Mouse (Mus musculus) G1E (cell line): Measurements from ENCODE around the gene Cpne5. TPM values are rescaled to one million over a fixed set of nuclear protein-coding genes. Genes with fewer than 3 reads are reported as not detected.

ENCODE experiments used
- ATAC-seq: 2 replicates; pipeline ENCODE4 v1.8.0; 2016; ENCODE audit warnings: mild to moderate bottlenecking; ENCODE audit not compliant: insufficient number of reproducible peaks, poor library complexity, low FRiP score, severe bottlenecking; ENCODE audit errors: extremely low read depth
- DNase-seq: peaks from one replicate; pipeline ENCODE4 v3.0.0; 2012; ENCODE audit warnings: low spot score
- H3K27me3 ChIP-seq: 2 replicates; pipeline ENCODE4 v1.6.1; 2012; ENCODE audit warnings: mild to moderate bottlenecking, low read length, inconsistent platforms; ENCODE audit not compliant: insufficient read depth
- H3K36me3 ChIP-seq: replicated peaks from 2 replicates; pipeline ENCODE3; 2012; ENCODE audit warnings: mild to moderate bottlenecking, inconsistent platforms
- H3K4me1 ChIP-seq: 2 replicates; pipeline ENCODE4 v1.6.1; 2012; ENCODE audit warnings: low read depth, low read length, inconsistent platforms, mixed read lengths; ENCODE audit not compliant: insufficient read depth
- H3K4me3 ChIP-seq: 2 replicates; pipeline ENCODE4 v1.5.1; 2012; ENCODE audit warnings: low read depth, mild to moderate bottlenecking, inconsistent platforms, low read length, moderate library complexity, mixed read lengths
- H3K9me3 ChIP-seq: replicated peaks from 2 replicates; pipeline ENCODE4 v1.6.1; 2012; ENCODE audit warnings: inconsistent platforms
- CTCF ChIP-seq: IDR thresholded peaks from 2 replicates; pipeline ENCODE4 v1.5.1; 2012; ENCODE audit warnings: low read depth, low read length, inconsistent platforms, mixed read lengths
- GATA1 ChIP-seq: IDR thresholded peaks from 2 replicates; pipeline ENCODE4 v1.6.1; 2012; ENCODE audit warnings: borderline replicate concordance, low read length, inconsistent platforms, mixed read lengths
- GATA2 ChIP-seq: IDR thresholded peaks from 2 replicates; pipeline ENCODE4 v1.6.1; 2012; ENCODE audit warnings: low read depth, low read length, inconsistent platforms, borderline replicate concordance
- POLR2AphosphoS5 ChIP-seq: IDR thresholded peaks from 2 replicates; pipeline ENCODE4 v1.6.1; 2012; ENCODE audit warnings: low read depth, low read length, inconsistent platforms; ENCODE audit not compliant: insufficient replicate concordance
- TAL1 ChIP-seq: conservative IDR thresholded peaks from 2 replicates; pipeline ENCODE4 v1.6.1; 2012; ENCODE audit warnings: low read depth, low read length, inconsistent platforms, mixed read lengths
- polyA plus RNA-seq: library from polyadenylated mRNA; stranded (reverse); fragments of >175 nt; gene quantifications from 2 replicates; pipeline ENCODE4 v1.2.3, GENCODE M21; 2012
- total RNA-seq, 2 experiments: library from RNA; stranded (forward) in 1 of 2; stranded (reverse) in 1 of 2; fragments of 200-1000 nt in 1 of 2; fragments of >200 nt in 1 of 2; fragmentation: Nextera tagmentation in 1 of 2; gene quantifications; 2 replicates each; pipeline ENCODE4 v1.2.3; 2014 to 2017

Gene Cpne5
- total and polyA plus RNA-seq, 3 experiments, result 0.71 to 21.0 (median 2.1) TPM

DNA sequence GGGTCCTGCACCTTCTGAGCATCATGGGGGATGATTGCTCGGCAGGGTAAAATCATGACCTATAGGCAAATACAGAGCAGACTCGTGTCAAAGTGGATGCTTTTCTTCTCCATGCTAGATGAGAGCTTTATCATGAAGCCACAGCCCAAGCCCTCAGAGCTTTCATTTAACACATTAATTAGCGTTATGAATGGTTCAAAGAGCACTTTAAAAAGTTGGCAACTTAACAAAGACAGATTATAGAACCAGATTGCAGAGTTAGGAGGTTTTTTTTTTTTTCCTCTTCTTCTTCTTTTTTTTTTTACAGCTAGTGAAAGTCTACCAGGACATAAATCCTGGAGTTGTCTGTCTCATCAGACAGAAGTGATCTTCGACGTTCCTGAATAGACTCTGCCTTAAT, 108.6 kb downstream of the Cpne5 start:
- ATAC-seq, result no peak
- Histone ChIP-seq H3K27me3 (peaks cover 36% of the 10 kb centered on the region), H3K36me3 (peaks cover 14% of the 10 kb centered on the region), H3K4me1 (peaks cover 25% of the 10 kb centered on the region), H3K4me3 (no peak overlapping the region), H3K9me3 (no peaks in the 10 kb centered on the region)
- no peak for TF ChIP-seq TAL1
- no peak for TF ChIP-seq GATA1
- no peak for TF ChIP-seq GATA2
- no peak for TF ChIP-seq POLR2AphosphoS5
- no peak for TF ChIP-seq CTCF
- DNase-seq, result no peak

DNA sequence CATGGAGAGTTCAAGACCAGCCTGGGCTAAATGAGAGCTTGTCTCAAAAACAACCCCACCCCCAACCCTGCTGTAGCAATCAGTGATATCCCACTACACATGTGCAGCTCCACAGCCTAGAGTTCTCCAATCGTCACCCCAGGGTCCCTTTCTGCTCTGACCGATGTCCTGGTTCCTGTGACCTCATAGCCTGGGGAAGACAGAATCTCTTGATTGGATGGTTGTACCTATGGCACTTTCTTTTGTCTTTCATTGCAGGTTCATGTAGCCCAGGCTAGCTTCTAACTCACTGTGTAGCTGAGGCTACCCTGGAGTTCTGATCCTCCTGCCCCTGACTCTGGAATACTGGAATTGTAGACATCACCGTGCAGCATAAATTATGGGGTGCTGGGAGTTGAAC, 111.4 kb downstream of the Cpne5 start:
- H3K27me3 ChIP-seq, result peaks cover 22% of the 10 kb centered on the region
- no peak for ATAC-seq
- H3K4me3 ChIP-seq, result no peak overlapping the region
- TF ChIP-seq POLR2AphosphoS5 (no peak), CTCF (no peak), GATA1 (no peak), GATA2 (no peak), TAL1 (no peak)
- H3K36me3 ChIP-seq, result peaks cover 23% of the 10 kb centered on the region
- DNase-seq, result no peak
- peaks cover 18% of the 10 kb centered on the region for H3K4me1 ChIP-seq
- H3K9me3 ChIP-seq, result no peaks in the 10 kb centered on the region

DNA sequence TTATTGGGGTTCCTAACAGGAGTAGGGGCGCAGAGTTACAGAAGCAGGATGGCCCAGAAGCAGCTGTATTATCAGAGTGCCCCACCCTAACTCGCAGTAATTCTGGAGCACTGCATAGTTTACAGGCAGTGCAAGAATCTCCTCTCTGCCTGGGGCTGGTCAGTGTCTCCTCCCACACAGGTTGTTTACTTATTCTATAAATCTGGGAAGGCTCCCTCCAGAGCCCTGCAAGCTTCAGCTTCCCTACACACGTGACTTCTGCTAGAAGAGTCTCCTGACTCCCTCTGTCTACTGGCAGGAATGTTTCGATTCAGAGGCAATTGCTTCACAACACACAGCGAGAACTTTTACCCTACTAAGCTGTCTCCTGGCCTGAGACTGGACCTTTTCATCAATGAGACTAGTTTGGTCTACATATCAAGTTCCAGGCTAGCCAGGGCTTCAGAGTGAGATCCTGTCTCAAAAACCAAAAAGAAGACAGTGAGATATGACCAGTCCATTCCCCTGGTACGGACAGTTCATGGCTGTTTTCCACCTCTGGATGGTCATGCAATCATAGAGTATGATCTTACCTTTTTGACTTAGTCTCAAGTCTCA, 114.3 kb downstream of the Cpne5 start:
- ATAC-seq (no peak), DNase-seq (no peak)
- TF ChIP-seq CTCF, result no peak
- no peak for TF ChIP-seq POLR2AphosphoS5
- TF ChIP-seq GATA1, result no peak
- TF ChIP-seq GATA2, result no peak
- TF ChIP-seq TAL1, result no peak
- H3K27me3 ChIP-seq, result peaks cover 9% of the 10 kb centered on the region; the same call in 1 of the 2 replicates
- peaks cover 30% of the 10 kb centered on the region for H3K36me3 ChIP-seq
- H3K4me1 ChIP-seq, result peaks cover 23% of the 10 kb centered on the region
- H3K4me3 ChIP-seq, result no peak overlapping the region
- no peaks in the 10 kb centered on the region for H3K9me3 ChIP-seq

DNA sequence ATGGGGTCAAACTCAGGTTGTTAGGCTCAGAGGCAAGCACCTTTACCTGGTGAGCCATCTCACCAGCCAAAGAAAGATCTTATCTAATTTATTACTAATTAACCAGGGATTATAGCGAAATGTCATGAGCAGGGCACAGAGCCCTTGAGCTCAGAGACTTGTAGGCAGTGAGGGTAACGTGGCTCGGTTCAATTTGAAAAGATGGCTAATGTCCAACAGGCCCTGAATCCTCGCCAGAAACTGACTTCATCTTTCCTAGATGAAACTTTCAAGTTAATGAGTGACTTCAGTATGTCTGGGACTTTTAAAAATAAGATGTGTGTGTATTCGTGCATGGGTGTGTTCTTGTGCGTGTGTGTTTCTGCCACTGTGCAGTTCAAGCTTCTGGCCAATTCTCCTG, 115.2 kb downstream of the Cpne5 start:
- H3K27me3 ChIP-seq, result peaks cover 5% of the 10 kb centered on the region; the same call in 1 of the 2 replicates
- TF ChIP-seq GATA1 (no peak), POLR2AphosphoS5 (no peak), TAL1 (no peak), CTCF (no peak), GATA2 (no peak)
- no peak for ATAC-seq
- peaks cover 30% of the 10 kb centered on the region for H3K36me3 ChIP-seq
- H3K4me3 ChIP-seq, result no peak overlapping the region
- H3K9me3 ChIP-seq, result no peaks in the 10 kb centered on the region
- no peak for DNase-seq
- peaks cover 23% of the 10 kb centered on the region for H3K4me1 ChIP-seq

DNA sequence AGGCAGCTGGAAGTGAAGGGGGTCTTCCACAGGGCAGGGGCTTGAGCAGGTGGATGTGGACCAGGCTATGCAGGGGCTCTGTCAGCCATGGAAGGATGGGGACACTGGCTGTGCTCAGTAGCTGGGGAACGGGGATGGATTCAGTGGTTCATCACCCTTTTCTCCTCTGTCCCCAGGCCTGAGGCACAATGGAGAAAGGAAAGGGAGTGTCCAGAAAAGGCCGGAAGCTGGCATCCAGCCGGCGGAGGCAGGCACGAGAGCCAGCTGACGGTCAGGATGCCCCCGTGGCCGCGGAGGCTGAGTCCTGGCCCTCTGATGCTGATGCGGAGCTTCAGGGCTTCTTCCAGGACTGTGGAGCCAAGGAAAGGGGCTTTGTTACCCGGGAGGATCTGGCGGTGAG, 117.3 kb downstream of the Cpne5 start:
- Histone ChIP-seq H3K36me3 (peaks cover 25% of the 10 kb centered on the region), H3K9me3 (no peaks in the 10 kb centered on the region), H3K4me3 (no peak overlapping the region), H3K4me1 (peaks cover 39% of the 10 kb centered on the region), H3K27me3 (peaks cover 7% of the 10 kb centered on the region; the same call in 1 of the 2 replicates)
- no peak for DNase-seq
- TF ChIP-seq GATA1, result no peak
- TF ChIP-seq CTCF, result no peak
- TF ChIP-seq TAL1, result no peak
- TF ChIP-seq POLR2AphosphoS5, result no peak
- TF ChIP-seq GATA2, result no peak
- ATAC-seq, result no peak

DNA sequence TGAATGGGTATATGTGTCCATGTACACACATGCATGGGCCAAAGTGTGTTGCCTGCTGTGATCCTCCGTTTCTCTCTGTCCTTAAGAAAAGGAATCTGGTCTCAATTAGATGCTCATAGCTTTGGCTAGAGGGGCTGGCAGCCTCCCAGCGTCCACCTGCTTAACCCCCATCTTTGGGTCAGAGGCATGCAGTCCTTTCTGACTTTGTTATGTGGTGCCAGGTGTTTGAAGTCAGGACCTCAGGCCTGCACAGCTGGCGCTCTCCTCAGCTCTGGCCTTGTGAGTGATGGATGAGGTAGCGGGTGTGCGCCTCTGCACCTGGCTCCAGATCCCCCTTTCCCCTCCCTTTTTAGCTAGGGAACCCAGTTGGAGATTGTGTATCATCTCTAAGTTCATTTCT, 119.9 kb downstream of the Cpne5 start:
- H3K9me3 ChIP-seq, result no peaks in the 10 kb centered on the region
- no peak for DNase-seq
- peaks cover 8% of the 10 kb centered on the region; the same call in 1 of the 2 replicates for H3K27me3 ChIP-seq
- no peak overlapping the region for H3K4me3 ChIP-seq
- H3K36me3 ChIP-seq, result peaks cover 18% of the 10 kb centered on the region
- no peak for ATAC-seq
- no peak for TF ChIP-seq POLR2AphosphoS5
- no peak for TF ChIP-seq GATA2
- TF ChIP-seq TAL1, result no peak
- TF ChIP-seq CTCF, result no peak
- TF ChIP-seq GATA1, result no peak
- H3K4me1 ChIP-seq, result peaks cover 48% of the 10 kb centered on the region
